Mouse (Mus musculus) intestine, embryonic 14.5 days (tissue): ENCODE data around the gene Sarm1. TPM values are rescaled to one million over a fixed set of nuclear protein-coding genes. Genes with fewer than 3 reads are reported as not detected.
A peak's percentile ranks its signal among the peaks of the same experiment; 100 is the strongest.

Source experiments
- ATAC-seq: fragments of 200-750 bp; cut with Nextera tagmentation; replicated peaks from 2 replicates; pipeline ENCODE4 v1.8.0; 2017; ENCODE audit warnings: low read depth, moderate number of reproducible peaks, moderate TSS enrichment, moderate library complexity; ENCODE audit not compliant: low FRiP score, low TSS enrichment
- DNase-seq: peaks from one replicate; pipeline ENCODE4 v3.0.0-alpha.2; 2018; ENCODE audit warnings: low spot score
- H3K27ac ChIP-seq: fragments of 300-500 bp; sonication (generic); 2 replicates; pipeline ENCODE4 v1.5.1; 2014; ENCODE audit warnings: low read depth, mild to moderate bottlenecking, control low read depth
- H3K27me3 ChIP-seq: fragments of 300-500 bp; sonication (generic); replicated peaks from 2 replicates; pipeline ENCODE4 v1.6.1; 2014; ENCODE audit warnings: low read length, control low read depth; ENCODE audit not compliant: control insufficient read depth, insufficient read depth
- H3K36me3 ChIP-seq: fragments of 300-500 bp; sonication (generic); 2 replicates; pipeline ENCODE4 v1.6.1; 2014; ENCODE audit warnings: low read length, control low read depth; ENCODE audit not compliant: control insufficient read depth, insufficient read depth
- H3K4me1 ChIP-seq: fragments of 300-500 bp; sonication (generic); replicated peaks from 2 replicates; pipeline ENCODE4 v1.6.1; 2014; ENCODE audit warnings: low read length, control low read depth, mixed read lengths; ENCODE audit not compliant: control insufficient read depth, insufficient read depth
- H3K4me2 ChIP-seq: fragments of 300-500 bp; sonication (generic); 2 replicates; pipeline ENCODE4 v1.6.1; 2014; ENCODE audit warnings: low read length
- H3K4me3 ChIP-seq: fragments of 300-500 bp; sonication (generic); 2 replicates; pipeline ENCODE4 v1.5.1; 2014; ENCODE audit warnings: low read depth, low read length, control low read depth, mixed read lengths
- H3K9ac ChIP-seq: fragments of 300-500 bp; sonication (generic); 2 replicates; pipeline ENCODE4 v1.6.1; 2014; ENCODE audit warnings: mild to moderate bottlenecking, low read length
- H3K9me3 ChIP-seq: fragments of 300-500 bp; sonication (generic); 2 replicates; pipeline ENCODE4 v1.6.1; 2016; ENCODE audit warnings: low read length, control low read depth; ENCODE audit not compliant: control insufficient read depth
- WGBS: fragments of 180-500 bp; shearing (Covaris S2); extraction: QIAGEN DNeasy Blood & Tissue Kit; methylation state at CpG from one replicate; pipeline ENCODE4 v1.1.7; 2014; 5-methylcytosine and 5-hydroxymethylcytosine counted together
- polyA plus RNA-seq: library from polyadenylated mRNA; unstranded; fragments of >200 nt; fragmentation: Nextera tagmentation; extraction: Ambion mirVana; gene quantifications from 2 replicates; pipeline ENCODE4 v1.2.1, GENCODE M21; 2014

Sarm1 gene
- polyA plus RNA-seq, 1 experiment from 2014 or later: 4.2 TPM

DNA sequence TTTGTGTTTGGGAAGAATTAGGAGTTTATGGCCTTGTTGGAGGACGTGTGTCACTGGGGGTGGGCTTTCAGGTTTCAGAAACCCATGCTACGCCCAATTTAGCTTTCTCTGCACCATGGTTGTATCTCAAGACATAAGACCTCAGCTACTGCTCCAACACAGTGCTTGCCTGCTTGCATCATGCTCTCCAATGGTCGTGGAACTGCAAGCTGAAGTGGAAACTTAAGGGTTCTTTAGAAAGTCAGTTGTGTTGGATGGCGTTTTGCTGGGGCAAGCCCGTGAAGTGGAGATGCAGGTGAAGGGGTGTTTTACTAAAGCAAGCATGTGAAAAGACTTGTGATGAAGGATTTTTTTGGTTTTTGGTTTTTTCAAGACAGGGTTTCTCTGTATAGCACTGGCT lies 54.4 kb downstream of the Sarm1 start:
- H3K27me3 ChIP-seq: no peaks in the 10 kb centered on the region
- 82% methylated on average over 5 of the region's 5 CpGs for WGBS
- DNase-seq (no peak), ATAC-seq (no peak)
- H3K36me3 ChIP-seq: no peaks in the 10 kb centered on the region
- H3K9me3 ChIP-seq: no peaks in the 10 kb centered on the region
- no peak overlapping the region for H3K27ac ChIP-seq
- H3K4me3 ChIP-seq: no peak overlapping the region
- no peak overlapping the region for H3K9ac ChIP-seq
- H3K4me1 ChIP-seq: no peaks in the 10 kb centered on the region
- H3K4me2 ChIP-seq: no peak overlapping the region

DNA sequence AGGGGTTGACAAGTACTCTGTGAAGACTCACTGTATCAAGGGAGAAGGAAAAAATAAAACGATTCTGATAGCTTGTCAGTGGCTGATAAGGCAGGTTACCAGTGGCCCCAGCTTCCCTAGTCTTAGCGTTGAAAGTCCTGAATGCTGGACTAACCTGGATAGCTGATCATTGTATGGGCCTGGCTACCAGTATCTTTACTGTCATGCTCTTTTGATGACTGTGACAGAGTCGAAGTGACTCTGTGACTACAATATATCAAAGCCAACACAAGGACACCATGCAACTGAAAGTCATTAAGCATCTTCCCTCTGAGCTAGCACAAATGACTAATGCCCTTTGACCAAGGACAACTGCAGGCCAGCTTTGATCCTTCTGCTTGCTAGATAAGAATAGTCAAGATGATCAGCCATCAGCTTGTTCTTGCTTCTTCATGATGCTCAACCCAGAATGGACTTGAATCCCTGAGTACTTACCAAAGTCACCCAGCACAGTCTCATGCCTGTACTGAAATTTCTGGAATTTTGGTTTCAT lies 59.1 kb downstream of the Sarm1 start:
- ATAC-seq (no peak), DNase-seq (no peak)
- WGBS: 67% methylated on average over 3 of the region's 3 CpGs
- Histone ChIP-seq H3K4me1 (peaks cover 9% of the 10 kb centered on the region), H3K9ac (no peak overlapping the region), H3K4me3 (no peak overlapping the region), H3K27ac (no peak overlapping the region), H3K27me3 (no peaks in the 10 kb centered on the region), H3K36me3 (no peaks in the 10 kb centered on the region), H3K4me2 (no peak overlapping the region), H3K9me3 (no peaks in the 10 kb centered on the region)

DNA sequence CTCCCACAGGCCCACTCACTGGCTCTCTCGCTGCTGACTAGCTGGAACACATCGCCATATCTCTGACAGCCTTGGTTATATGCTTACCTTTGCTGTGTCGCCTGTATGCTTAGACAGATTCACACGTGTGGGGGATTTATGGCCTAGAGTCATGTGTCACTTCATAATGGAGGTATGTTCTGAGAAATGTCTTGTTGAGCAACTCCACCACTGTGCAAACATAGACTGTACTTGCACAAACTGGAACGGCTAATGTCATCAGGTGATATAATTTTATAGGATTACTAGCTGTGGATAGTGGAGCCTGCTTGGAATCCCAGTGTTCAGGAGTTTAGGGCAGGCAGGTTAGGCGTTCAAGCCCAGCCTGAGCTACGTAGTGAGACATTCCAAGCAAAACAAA lies 60.4 kb downstream of the Sarm1 start:
- WGBS: 87% methylated on average over 7 of the region's 7 CpGs
- H3K4me2 ChIP-seq: no peak overlapping the region
- no peak overlapping the region for H3K9ac ChIP-seq
- ATAC-seq (no peak), DNase-seq (no peak)
- no peak overlapping the region for H3K4me3 ChIP-seq
- H3K36me3 ChIP-seq: no peaks in the 10 kb centered on the region
- no peaks in the 10 kb centered on the region for H3K9me3 ChIP-seq
- peaks cover 9% of the 10 kb centered on the region for H3K4me1 ChIP-seq
- H3K27ac ChIP-seq: no peak overlapping the region
- H3K27me3 ChIP-seq: no peaks in the 10 kb centered on the region

DNA sequence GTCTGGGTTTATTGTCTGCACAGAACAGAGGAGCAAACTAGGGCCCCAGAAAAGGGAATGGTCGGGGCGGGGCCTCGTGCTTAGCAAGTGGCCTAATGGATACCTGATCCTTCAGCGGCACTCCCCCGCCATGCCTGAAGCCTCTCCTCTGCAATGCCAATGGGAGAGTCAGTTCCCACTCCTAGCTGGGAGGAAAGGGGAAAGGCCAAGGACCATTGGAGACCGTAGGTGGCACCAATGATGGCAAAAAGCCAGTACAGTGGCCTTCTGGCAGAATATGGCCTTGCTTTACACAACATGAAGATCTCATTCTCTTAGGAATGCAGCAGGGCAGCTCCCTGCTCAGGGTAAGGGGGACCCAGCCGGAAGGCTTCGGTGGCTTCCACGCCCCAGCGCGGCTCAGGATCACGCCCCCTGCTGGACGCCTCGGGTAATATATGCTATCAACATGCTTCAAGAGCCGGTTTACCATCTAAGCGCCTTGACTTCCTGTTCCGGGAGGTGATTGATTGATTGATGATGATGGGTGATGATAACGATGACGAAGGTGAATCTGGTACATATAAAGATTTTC lies 61.7 kb downstream of the Sarm1 start:
- no peak overlapping the region for H3K9ac ChIP-seq
- H3K36me3 ChIP-seq: no peaks in the 10 kb centered on the region
- peak overlapping the region; percentile 29 for H3K4me2 ChIP-seq
- no peaks in the 10 kb centered on the region for H3K27me3 ChIP-seq
- no peaks in the 10 kb centered on the region for H3K9me3 ChIP-seq
- no peak overlapping the region for H3K4me3 ChIP-seq
- ATAC-seq (peak; percentile 67), DNase-seq (peak; percentile 84)
- WGBS: 5% methylated on average over 19 of the region's 19 CpGs
- H3K27ac ChIP-seq: peak overlapping the region; percentile 47; the same call in 1 of the 2 replicates
- peaks cover 9% of the 10 kb centered on the region for H3K4me1 ChIP-seq

DNA sequence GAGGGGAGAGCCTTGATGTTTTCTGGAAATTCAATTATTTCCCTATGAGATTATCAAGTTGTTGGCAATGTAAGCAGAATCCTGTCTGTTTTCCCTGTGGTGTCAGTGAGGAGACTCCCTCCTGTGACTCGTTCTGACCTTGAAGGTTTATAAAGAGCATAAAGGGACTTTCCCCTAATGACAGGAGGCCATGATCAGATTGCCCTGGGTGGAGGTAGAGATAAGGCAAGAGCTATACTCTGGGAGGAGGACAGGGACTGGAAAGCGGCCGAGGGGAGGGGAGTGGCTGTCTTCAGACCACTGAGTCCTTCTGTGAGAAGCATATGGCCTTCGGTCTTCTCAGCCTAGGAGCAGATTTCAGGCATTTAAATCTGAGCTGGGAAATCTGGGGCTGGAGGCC lies 63.5 kb downstream of the Sarm1 start:
- no peaks in the 10 kb centered on the region for H3K36me3 ChIP-seq
- DNase-seq (no peak), ATAC-seq (no peak)
- no peaks in the 10 kb centered on the region for H3K27me3 ChIP-seq
- H3K9me3 ChIP-seq: no peaks in the 10 kb centered on the region
- H3K4me2 ChIP-seq: no peak overlapping the region
- H3K4me1 ChIP-seq: peaks cover 9% of the 10 kb centered on the region
- no peak overlapping the region for H3K27ac ChIP-seq
- H3K4me3 ChIP-seq: no peak overlapping the region
- 34% methylated on average over 4 of the region's 4 CpGs for WGBS
- no peak overlapping the region for H3K9ac ChIP-seq

DNA sequence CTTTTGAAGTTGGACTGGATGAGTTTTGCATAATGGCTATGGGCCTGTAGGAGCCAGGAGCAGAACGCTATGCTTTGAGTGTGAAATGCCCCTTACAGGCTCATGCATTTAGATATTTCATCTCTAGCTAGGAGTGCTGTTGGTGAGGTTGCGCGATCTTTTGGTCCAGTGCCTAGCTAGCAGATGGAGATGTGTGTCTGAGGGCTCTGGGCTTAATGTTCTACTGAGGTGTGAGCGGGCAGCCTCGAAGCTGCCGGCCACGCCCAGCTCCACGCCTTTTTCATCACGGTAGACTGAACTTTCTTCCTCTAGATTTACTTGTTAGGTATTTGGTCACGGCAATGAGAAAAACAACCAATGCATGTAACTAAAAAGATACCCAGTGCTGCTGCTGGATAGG lies 66.4 kb downstream of the Sarm1 start:
- Histone ChIP-seq H3K27ac (no peak overlapping the region), H3K4me2 (no peak overlapping the region), H3K36me3 (no peaks in the 10 kb centered on the region), H3K27me3 (no peaks in the 10 kb centered on the region), H3K9ac (no peak overlapping the region), H3K9me3 (no peaks in the 10 kb centered on the region), H3K4me3 (no peak overlapping the region), H3K4me1 (peaks cover 7% of the 10 kb centered on the region)
- 78% methylated on average over 10 of the region's 10 CpGs for WGBS
- DNase-seq (no peak), ATAC-seq (no peak)

DNA sequence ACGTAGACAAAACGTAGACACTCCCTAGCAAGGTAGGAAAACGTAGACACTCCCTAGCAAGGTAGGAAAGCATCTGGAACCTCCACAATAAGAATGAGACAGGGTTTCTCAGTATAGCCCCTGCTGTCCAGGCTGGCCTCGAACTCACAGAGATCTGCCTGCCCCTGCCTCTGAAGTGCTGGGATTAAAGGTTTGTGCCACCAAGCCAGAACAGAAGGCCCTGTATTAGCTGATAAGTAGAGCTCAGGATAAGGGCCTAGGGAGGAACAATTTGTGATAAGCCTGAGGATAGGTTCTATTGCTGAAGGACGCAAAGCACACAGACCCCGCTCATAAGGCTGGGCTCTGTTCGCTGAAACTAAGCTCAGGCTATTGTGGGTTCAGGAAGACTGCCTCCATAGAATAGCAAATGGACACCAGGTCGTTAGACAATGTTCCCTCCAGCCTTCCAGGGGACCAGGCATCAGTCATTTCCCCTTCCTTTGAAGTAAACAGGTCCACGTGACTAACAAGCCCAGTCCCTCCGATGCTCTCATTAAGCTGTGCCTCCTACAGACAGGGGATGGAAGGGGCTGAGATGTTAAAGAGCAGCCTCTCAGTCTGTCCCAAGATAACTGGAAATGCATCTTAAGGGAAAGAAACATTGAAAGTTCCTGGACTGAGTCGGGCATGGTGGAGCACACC lies 67.2 kb downstream of the Sarm1 start:
- ATAC-seq (no peak), DNase-seq (no peak)
- Histone ChIP-seq H3K27me3 (no peaks in the 10 kb centered on the region), H3K36me3 (no peaks in the 10 kb centered on the region), H3K9me3 (no peaks in the 10 kb centered on the region), H3K4me3 (no peak overlapping the region), H3K4me1 (no peaks in the 10 kb centered on the region; the same call in 1 of the 2 replicates), H3K4me2 (no peak overlapping the region), H3K9ac (no peak overlapping the region), H3K27ac (no peak overlapping the region)
- 48% methylated on average over 11 of the region's 11 CpGs for WGBS

DNA sequence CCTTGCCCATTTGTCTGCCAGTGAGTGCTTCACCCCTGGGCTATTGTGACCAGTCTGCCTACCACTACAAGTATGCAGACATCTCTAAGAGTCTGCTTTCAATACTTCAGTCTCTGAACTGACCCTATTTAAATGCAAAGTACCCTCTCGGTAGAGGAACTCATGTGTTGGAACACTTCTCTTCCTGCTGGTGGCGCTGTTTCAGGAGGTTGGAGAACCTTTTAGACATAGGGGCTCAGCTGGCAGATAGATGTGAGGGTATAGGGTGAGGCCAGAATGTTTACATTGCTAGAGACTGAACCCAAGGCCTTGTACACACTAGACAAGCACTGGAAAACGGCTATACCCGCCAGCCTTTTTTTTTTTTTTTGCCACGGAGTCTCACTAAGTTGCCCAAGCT lies 69.2 kb downstream of the Sarm1 start:
- Histone ChIP-seq H3K9me3 (no peaks in the 10 kb centered on the region), H3K27ac (no peak overlapping the region), H3K4me3 (no peak overlapping the region), H3K4me1 (no peaks in the 10 kb centered on the region), H3K9ac (no peak overlapping the region), H3K27me3 (no peaks in the 10 kb centered on the region), H3K36me3 (no peaks in the 10 kb centered on the region), H3K4me2 (no peak overlapping the region)
- no peak for DNase-seq
- WGBS: 75% methylated on average over 5 of the region's 5 CpGs
- no peak for ATAC-seq

DNA sequence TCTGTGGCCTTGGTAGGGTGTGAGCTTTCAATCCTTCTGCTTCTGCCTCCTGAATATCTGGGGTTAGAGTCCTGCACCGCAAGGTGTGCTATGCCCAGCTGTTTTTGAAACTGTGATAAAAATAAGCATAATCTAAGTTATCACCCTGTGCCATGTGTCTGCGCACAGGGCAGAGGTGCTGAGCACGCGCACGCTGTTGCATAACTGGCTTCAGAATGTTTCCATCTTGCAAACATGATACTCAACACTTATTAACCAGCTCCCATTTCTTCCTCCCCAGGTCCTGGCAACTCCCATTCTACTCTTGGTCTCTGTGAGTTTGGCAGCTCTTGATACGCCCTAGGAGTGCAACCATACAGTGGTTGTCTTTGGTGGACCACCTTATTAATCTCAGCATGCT lies 69.9 kb downstream of the Sarm1 start:
- Histone ChIP-seq H3K4me1 (no peaks in the 10 kb centered on the region), H3K27me3 (no peaks in the 10 kb centered on the region), H3K9me3 (no peaks in the 10 kb centered on the region), H3K27ac (no peak overlapping the region), H3K4me2 (no peak overlapping the region), H3K4me3 (no peak overlapping the region), H3K9ac (no peak overlapping the region), H3K36me3 (no peaks in the 10 kb centered on the region)
- no peak for ATAC-seq
- 95% methylated on average over 6 of the region's 6 CpGs for WGBS
- no peak for DNase-seq
